Mouse (Mus musculus) liver, embryonic 15.5 days (tissue): ENCODE results near the gene Dot1l. TPM values are rescaled to one million over a fixed set of nuclear protein-coding genes. Genes with fewer than 3 reads are reported as not detected.

Experiments used
- ATAC-seq: fragments of 200-750 bp; cut with Nextera tagmentation; 2 replicates; pipeline ENCODE4 v1.8.0; 2017; ENCODE audit warnings: moderate number of reproducible peaks, mild to moderate bottlenecking, moderate library complexity; ENCODE audit not compliant: insufficient read depth
- H3K27ac ChIP-seq: fragments of 300-500 bp; sonication (generic); replicated peaks from 2 replicates; pipeline ENCODE4 v1.5.1; 2015; ENCODE audit warnings: mild to moderate bottlenecking, inconsistent platforms
- H3K27me3 ChIP-seq: fragments of 300-500 bp; sonication (generic); 2 replicates; pipeline ENCODE4 v1.6.1; 2015; ENCODE audit warnings: mild to moderate bottlenecking, inconsistent platforms
- H3K36me3 ChIP-seq: fragments of 300-500 bp; sonication (generic); replicated peaks from 2 replicates; pipeline ENCODE4 v1.6.1; 2015; ENCODE audit warnings: moderate library complexity, mild to moderate bottlenecking, inconsistent platforms
- H3K4me1 ChIP-seq: fragments of 300-500 bp; sonication (generic); replicated peaks from 2 replicates; pipeline ENCODE4 v1.6.1; 2015; ENCODE audit warnings: inconsistent platforms
- H3K4me2 ChIP-seq: fragments of 300-500 bp; sonication (generic); 2 replicates; pipeline ENCODE4 v1.6.1; 2015; ENCODE audit warnings: moderate library complexity, mild to moderate bottlenecking, inconsistent platforms
- H3K4me3 ChIP-seq: fragments of 300-500 bp; sonication (generic); replicated peaks from 2 replicates; pipeline ENCODE4 v1.5.1; 2015; ENCODE audit warnings: mild to moderate bottlenecking, inconsistent platforms
- H3K9ac ChIP-seq: fragments of 300-500 bp; sonication (generic); 2 replicates; pipeline ENCODE4 v1.6.1; 2015; ENCODE audit warnings: moderate library complexity, mild to moderate bottlenecking, inconsistent platforms
- H3K9me3 ChIP-seq: fragments of 300-500 bp; sonication (generic); replicated peaks from 2 replicates; pipeline ENCODE4 v1.6.1; 2016; ENCODE audit warnings: inconsistent platforms
- WGBS: fragments of 180-500 bp; shearing (Covaris S2); methylation state at CpG from one replicate; pipeline ENCODE4 v1.1.7; 2015; ENCODE audit warnings: mixed read lengths; ENCODE audit not compliant: insufficient replicate concordance; 5-methylcytosine and 5-hydroxymethylcytosine counted together
- polyA plus RNA-seq: library from polyadenylated mRNA; unstranded; fragments of >200 nt; fragmentation: Nextera tagmentation; extraction: Ambion mirVana; gene quantifications from 2 replicates; pipeline ENCODE4 v1.2.1, GENCODE M21; 2015

Dot1l gene
- polyA plus RNA-seq, 1 experiment from 2014 or later = 8.1 TPM

GRCm38 (mm10) chr10:80757717-80758116, 2.7 kb downstream of the Dot1l start:
- no peaks in the 10 kb centered on the region for H3K9me3 ChIP-seq
- H3K27ac ChIP-seq = no peak overlapping the region
- no peak overlapping the region for H3K9ac ChIP-seq
- H3K4me1 ChIP-seq = peaks cover 75% of the 10 kb centered on the region
- no peaks in the 10 kb centered on the region for H3K27me3 ChIP-seq
- 47% methylated on average over 5 of the region's 5 CpGs for WGBS
- peak overlapping the region; percentile 81; the same call in 1 of the 2 replicates for H3K4me2 ChIP-seq
- ATAC-seq = no peak
- H3K36me3 ChIP-seq = peaks cover 5% of the 10 kb centered on the region; the same call in 1 of the 2 replicates
- peak overlapping the region; percentile 96; the same call in 1 of the 2 replicates for H3K4me3 ChIP-seq

- no peak overlapping the region for H3K9ac ChIP-seq
- H3K36me3 ChIP-seq = peaks cover 7% of the 10 kb centered on the region
- no peak for ATAC-seq
- no peaks in the 10 kb centered on the region for H3K27me3 ChIP-seq
- H3K27ac ChIP-seq = no peak overlapping the region
- H3K4me2 ChIP-seq = no peak overlapping the region
- WGBS = 66% methylated on average over 7 of the region's 7 CpGs
- no peak overlapping the region for H3K4me3 ChIP-seq
- peaks cover 75% of the 10 kb centered on the region for H3K4me1 ChIP-seq
- H3K9me3 ChIP-seq = no peaks in the 10 kb centered on the region
These were observed 3.6 kb downstream of the Dot1l start for GRCm38 (mm10) chr10:80758651-80759050.

DNA sequence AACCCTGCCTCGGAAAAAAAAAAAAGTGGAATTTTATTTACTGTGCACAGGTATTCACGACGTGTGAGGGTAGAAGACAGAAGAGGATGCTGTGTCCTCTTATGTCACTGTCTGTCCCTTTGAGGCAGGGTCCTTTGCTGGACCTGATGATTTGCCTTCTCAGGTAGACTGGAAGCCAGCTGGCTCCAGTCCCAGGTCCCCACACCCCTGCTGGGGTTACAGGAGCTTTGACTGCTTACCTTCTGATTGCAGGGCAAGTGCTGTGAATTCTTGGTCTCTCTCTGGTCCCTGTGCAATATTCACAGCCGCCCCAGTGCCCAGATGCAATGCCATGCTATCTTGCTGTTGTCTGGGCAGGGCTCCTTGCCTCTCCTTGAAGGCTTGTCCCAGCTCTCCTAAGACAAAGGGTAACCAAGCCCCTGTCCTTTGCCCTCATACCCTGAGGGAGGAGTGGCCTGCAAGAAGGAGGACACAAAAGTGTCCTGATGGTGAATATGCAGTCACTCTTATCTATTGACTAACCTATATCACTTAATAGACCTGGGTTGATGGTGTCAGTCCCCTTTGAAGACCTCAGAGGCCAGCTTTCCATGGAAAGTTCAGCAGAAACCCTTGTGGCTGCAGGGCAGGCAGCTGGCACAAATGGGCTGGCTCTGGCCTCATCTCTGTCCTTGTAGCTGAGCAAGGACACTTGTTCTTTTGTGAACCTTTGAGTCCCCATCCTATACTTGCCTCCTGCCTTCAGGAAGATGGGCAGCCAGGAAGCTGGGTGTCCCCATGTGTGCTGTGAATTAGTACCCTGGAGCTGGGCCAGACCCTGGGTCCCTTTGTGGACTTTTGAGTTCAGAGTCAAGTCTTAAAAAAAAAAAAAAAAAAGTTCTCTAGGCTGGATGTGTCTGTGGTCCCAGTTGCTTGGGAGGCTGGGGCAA, 5.9 kb downstream of the Dot1l start:
- Histone ChIP-seq H3K4me2 (no peak overlapping the region), H3K27me3 (no peaks in the 10 kb centered on the region), H3K9ac (no peak overlapping the region), H3K4me1 (peaks cover 79% of the 10 kb centered on the region), H3K9me3 (no peaks in the 10 kb centered on the region), H3K4me3 (no peak overlapping the region), H3K36me3 (peaks cover 28% of the 10 kb centered on the region), H3K27ac (no peak overlapping the region)
- ATAC-seq = no peak
- 72% methylated on average over 4 of the region's 4 CpGs for WGBS

- Histone ChIP-seq H3K27me3 (no peaks in the 10 kb centered on the region), H3K27ac (no peak overlapping the region), H3K9me3 (no peaks in the 10 kb centered on the region), H3K4me1 (peaks cover 74% of the 10 kb centered on the region), H3K36me3 (peaks cover 38% of the 10 kb centered on the region), H3K4me2 (no peak overlapping the region), H3K9ac (no peak overlapping the region), H3K4me3 (no peak overlapping the region)
- 60% methylated on average over 3 of the region's 3 CpGs for WGBS
- ATAC-seq = no peak
These were observed 6.8 kb downstream of the Dot1l start for GRCm38 (mm10) chr10:80761821-80762220.

GRCm38 (mm10) chr10:80763502-80763901, 8.5 kb downstream of the Dot1l start:
- H3K9ac ChIP-seq = no peak overlapping the region

GRCm38 (mm10) chr10:80765746-80766145, 10.7 kb downstream of the Dot1l start:
- Histone ChIP-seq H3K4me2 (no peak overlapping the region), H3K4me3 (no peak overlapping the region), H3K27ac (0 out of 2 replicates have a peak overlapping the region, but pooled peaks have one; percentile 29), H3K27me3 (no peaks in the 10 kb centered on the region), H3K9me3 (no peaks in the 10 kb centered on the region), H3K36me3 (peaks cover 66% of the 10 kb centered on the region), H3K4me1 (peaks cover 42% of the 10 kb centered on the region), H3K9ac (no peak overlapping the region)
- ATAC-seq = no peak
- 89% methylated on average over 2 of the region's 2 CpGs for WGBS

More at GRCm38 (mm10) chr10:80763502-80763901, 8.5 kb downstream of the Dot1l start:
- 62% methylated on average over 2 of the region's 2 CpGs for WGBS
- no peak overlapping the region for H3K27ac ChIP-seq
- H3K9me3 ChIP-seq = no peaks in the 10 kb centered on the region
- peaks cover 58% of the 10 kb centered on the region for H3K4me1 ChIP-seq
- no peak overlapping the region for H3K4me2 ChIP-seq
- no peak overlapping the region for H3K4me3 ChIP-seq
- peaks cover 52% of the 10 kb centered on the region for H3K36me3 ChIP-seq
- no peaks in the 10 kb centered on the region for H3K27me3 ChIP-seq
- no peak for ATAC-seq

DNA sequence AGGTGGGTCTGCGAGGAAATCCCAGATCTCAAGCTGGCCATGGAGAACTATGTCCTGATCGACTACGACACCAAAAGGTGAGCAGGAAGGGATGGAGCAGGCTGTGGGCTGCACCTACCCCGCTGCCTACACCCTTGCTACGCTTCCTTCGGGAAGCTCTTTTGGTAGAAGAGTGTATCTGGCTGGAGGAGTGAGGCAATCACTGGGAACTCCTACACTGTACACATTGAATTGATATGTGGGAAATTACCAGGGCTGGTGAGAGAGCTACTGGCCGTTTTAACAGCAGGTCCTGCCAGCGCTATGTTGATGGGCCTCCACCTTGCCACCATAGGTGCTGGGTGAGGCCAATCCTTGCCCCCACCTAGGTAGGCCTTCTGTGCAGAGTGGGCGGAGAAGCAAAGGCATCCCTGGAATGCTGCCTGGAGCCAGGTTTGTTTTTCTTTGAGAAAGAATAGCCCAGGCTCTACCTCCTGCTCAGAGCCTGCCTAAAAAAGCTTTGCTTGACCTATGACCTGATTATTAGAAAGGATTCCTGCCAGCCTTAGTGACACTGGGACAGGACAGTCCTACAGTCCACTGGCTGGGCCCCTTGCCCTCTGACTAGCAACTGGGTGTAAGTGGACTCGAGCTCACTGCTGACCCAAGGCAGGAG, 11.3 kb downstream of the Dot1l start:
- peak; percentile 50; the same call in 1 of the 2 replicates for ATAC-seq
- Histone ChIP-seq H3K4me2 (no peak overlapping the region), H3K9me3 (no peaks in the 10 kb centered on the region), H3K9ac (no peak overlapping the region), H3K27me3 (no peaks in the 10 kb centered on the region), H3K27ac (peak overlapping the region; percentile 29; the same call in 1 of the 2 replicates), H3K36me3 (peaks cover 71% of the 10 kb centered on the region), H3K4me3 (no peak overlapping the region), H3K4me1 (peaks cover 37% of the 10 kb centered on the region)
- 82% methylated on average over 10 of the region's 10 CpGs for WGBS

- peaks cover 31% of the 10 kb centered on the region for H3K4me1 ChIP-seq
- WGBS = 77% methylated on average over 6 of the region's 6 CpGs
- no peaks in the 10 kb centered on the region for H3K9me3 ChIP-seq
- no peak overlapping the region for H3K4me3 ChIP-seq
- ATAC-seq = no peak
- no peaks in the 10 kb centered on the region for H3K27me3 ChIP-seq
- peaks cover 92% of the 10 kb centered on the region for H3K36me3 ChIP-seq
- H3K9ac ChIP-seq = no peak overlapping the region
- no peak overlapping the region for H3K27ac ChIP-seq
- no peak overlapping the region for H3K4me2 ChIP-seq
These were observed 13.4 kb downstream of the Dot1l start for GRCm38 (mm10) chr10:80768365-80768764.

DNA sequence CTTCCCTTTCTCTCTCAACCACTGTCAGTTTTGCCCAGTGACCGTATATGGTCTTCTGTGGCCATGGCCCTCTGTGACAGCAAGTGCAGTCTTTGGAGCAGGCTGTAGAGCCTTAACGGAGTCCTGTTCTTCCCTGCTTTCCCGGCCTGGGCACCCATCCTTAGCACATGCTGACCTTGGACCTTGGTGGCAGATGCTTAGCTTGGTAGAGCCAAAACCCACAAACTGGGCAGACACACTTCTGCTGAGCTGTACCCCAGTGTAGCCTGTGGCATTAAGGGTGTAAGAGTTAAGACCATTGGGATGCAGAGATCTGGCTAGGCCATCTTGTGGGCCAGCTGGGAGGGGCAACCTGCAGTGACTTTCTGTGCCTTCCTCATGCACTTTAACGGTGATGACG, 18.8 kb downstream of the Dot1l start:
- ATAC-seq = no peak
- H3K4me3 ChIP-seq = no peak overlapping the region
- H3K27ac ChIP-seq = peak overlapping the region; percentile 60; the same call in 1 of the 2 replicates
- no peaks in the 10 kb centered on the region for H3K9me3 ChIP-seq
- no peak overlapping the region for H3K4me2 ChIP-seq
- H3K27me3 ChIP-seq = no peaks in the 10 kb centered on the region
- H3K9ac ChIP-seq = no peak overlapping the region
- H3K36me3 ChIP-seq = peaks cover 98% of the 10 kb centered on the region
- H3K4me1 ChIP-seq = peaks cover 29% of the 10 kb centered on the region
- 68% methylated on average over 5 of the region's 5 CpGs for WGBS

DNA sequence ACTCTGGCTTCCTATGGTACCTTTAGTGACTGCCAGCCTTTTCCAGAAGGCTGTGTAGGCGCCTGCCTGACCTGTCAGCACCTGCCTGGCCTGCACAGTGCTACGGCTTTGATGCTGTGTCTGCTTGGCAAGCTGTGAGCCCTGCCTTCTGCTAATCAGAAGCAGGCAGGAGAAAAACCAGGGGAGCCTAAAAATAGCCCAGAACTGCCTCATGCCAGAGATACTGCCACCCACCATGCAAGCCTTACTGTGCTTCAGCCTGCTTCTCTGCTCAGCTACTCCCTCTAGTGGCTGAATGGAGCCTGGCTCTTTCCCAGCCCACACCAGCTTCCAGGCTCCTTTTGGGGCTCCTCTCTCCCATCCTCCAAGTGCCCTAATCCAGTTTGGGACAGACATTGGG, 19.5 kb downstream of the Dot1l start:
- Histone ChIP-seq H3K27ac (peak overlapping the region; percentile 60; the same call in 1 of the 2 replicates), H3K4me2 (no peak overlapping the region)

GRCm38 (mm10) chr10:80774981-80775380, 20.0 kb downstream of the Dot1l start:
- Histone ChIP-seq H3K9ac (no peak overlapping the region), H3K27ac (no peak overlapping the region), H3K9me3 (no peaks in the 10 kb centered on the region), H3K4me3 (no peak overlapping the region), H3K27me3 (no peaks in the 10 kb centered on the region), H3K4me2 (no peak overlapping the region), H3K36me3 (peaks cover 100% of the 10 kb centered on the region), H3K4me1 (peaks cover 29% of the 10 kb centered on the region)
- 72% methylated on average over 4 of the region's 4 CpGs for WGBS
- ATAC-seq = peak; percentile 22; the same call in 1 of the 2 replicates

More for the DNA sequence above, 19.5 kb downstream of the Dot1l start:
- WGBS = 27% methylated on average over 2 of the region's 2 CpGs
- Histone ChIP-seq H3K9ac (peak overlapping the region; percentile 16; the same call in 1 of the 2 replicates), H3K9me3 (no peaks in the 10 kb centered on the region), H3K27me3 (no peaks in the 10 kb centered on the region), H3K36me3 (peaks cover 100% of the 10 kb centered on the region), H3K4me3 (no peak overlapping the region), H3K4me1 (peaks cover 29% of the 10 kb centered on the region)
- ATAC-seq = peak; percentile 79
